Mouse (Mus musculus) myocyte (in vitro differentiated cells): ENCODE measurements at regions not wholly inside any gene's neighbourhood (a gene's known extent, or its start where the extent isn't known, plus 50 kb on each side); places are given as distances from the start of the nearest gene placed in this dataset.

Source experiments
- H3K27me3 ChIP-seq: one replicate; pipeline ENCODE4 v1.6.1; 2011; ENCODE audit not compliant: control insufficient read depth, insufficient read depth, insufficient read length
- H3K36me3 ChIP-seq: one replicate; pipeline ENCODE4 v1.6.1; 2011; ENCODE audit not compliant: control insufficient read depth, insufficient read depth
- H3K4me2 ChIP-seq: one replicate; pipeline ENCODE4 v1.6.1; 2011; ENCODE audit warnings: low read depth, control low read depth
- H3K4me3 ChIP-seq: one replicate; pipeline ENCODE4 v1.5.1; 2011; ENCODE audit warnings: mild to moderate bottlenecking, control low read depth, moderate library complexity
- H3K79me2 ChIP-seq: one replicate; pipeline ENCODE4 v1.6.1; 2011; ENCODE audit not compliant: control insufficient read depth, insufficient read depth
- H3ac ChIP-seq: one replicate; pipeline ENCODE4 v1.6.1; 2011; ENCODE audit not compliant: control insufficient read depth, insufficient read length
- CEBPB ChIP-seq: IDR thresholded peaks from 2 replicates; pipeline ENCODE4 v1.6.1; 2011; ENCODE audit warnings: mild to moderate bottlenecking, moderate library complexity; ENCODE audit not compliant: poor library complexity, insufficient read depth, severe bottlenecking
- E2F4 ChIP-seq: IDR thresholded peaks from one replicate; pipeline ENCODE4 v1.6.1; 2011; ENCODE audit warnings: mild to moderate bottlenecking, control low read depth, moderate library complexity; ENCODE audit not compliant: insufficient read depth
- MAX ChIP-seq: IDR thresholded peaks from one replicate; pipeline ENCODE4 v1.6.1; 2011; ENCODE audit warnings: low read depth, mild to moderate bottlenecking, control low read depth
- MYOD1 ChIP-seq, 3 experiments: IDR thresholded peaks; one replicate each; pipeline ENCODE4 v1.6.1; 2011; ENCODE audit warnings: control low read depth in 2 of 3, low read depth in 2 of 3, mild to moderate bottlenecking in 2 of 3, moderate library complexity in 1 of 3; ENCODE audit not compliant: insufficient read length in 2 of 3, control insufficient read depth in 1 of 3
- MYOG ChIP-seq, 3 experiments: IDR thresholded peaks; one replicate each; pipeline ENCODE4 v1.6.1; 2011; ENCODE audit warnings: control low read depth in 2 of 3, low read depth in 2 of 3, mild to moderate bottlenecking in 2 of 3; ENCODE audit not compliant: insufficient read length in 2 of 3, control insufficient read depth in 1 of 3, insufficient read depth in 1 of 3
- POLR2A ChIP-seq: IDR thresholded peaks from one replicate; pipeline ENCODE4 v1.6.1; 2011; ENCODE audit warnings: low read depth, mild to moderate bottlenecking, control low read depth, moderate library complexity; ENCODE audit not compliant: insufficient read length
- POLR2AphosphoS2 ChIP-seq: IDR thresholded peaks from one replicate; pipeline ENCODE4 v1.6.1; 2011; ENCODE audit warnings: low read depth, control low read depth; ENCODE audit not compliant: insufficient read length
- REST ChIP-seq: IDR thresholded peaks from one replicate; pipeline ENCODE4 v1.6.1; 2011; ENCODE audit warnings: mild to moderate bottlenecking, control low read depth, moderate library complexity; ENCODE audit not compliant: insufficient read depth, insufficient read length
- SRF ChIP-seq: IDR thresholded peaks from one replicate; pipeline ENCODE4 v1.6.1; 2011; ENCODE audit warnings: low read depth; ENCODE audit not compliant: control insufficient read depth, insufficient read length
- TCF12 ChIP-seq: IDR thresholded peaks from one replicate; pipeline ENCODE4 v1.6.1; 2011; ENCODE audit warnings: mild to moderate bottlenecking, control low read depth; ENCODE audit not compliant: poor library complexity, insufficient read depth, severe bottlenecking
- TCF3 ChIP-seq: IDR thresholded peaks from one replicate; pipeline ENCODE4 v1.6.1; 2011; ENCODE audit warnings: low read depth, control low read depth; ENCODE audit not compliant: insufficient read length
- USF1 ChIP-seq: IDR thresholded peaks from one replicate; pipeline ENCODE4 v1.6.1; 2011; ENCODE audit warnings: low read depth, mild to moderate bottlenecking, control low read depth, moderate library complexity

- no peak overlapping the region for H3ac ChIP-seq
- H3K79me2 ChIP-seq: no peaks in the 10 kb centered on the region
- H3K4me2 ChIP-seq: no peak overlapping the region
- TF ChIP-seq TCF3 (no peak), POLR2AphosphoS2 (no peak), MYOD1 (IDR thresholded peaks at IDR 0.05; ENCODE audit: control insufficient read depth in 1 of 3, insufficient read length in 2 of 3, low read depth in 2 of 3) (no peak), MYOG (IDR thresholded peaks at IDR 0.05; ENCODE audit: control insufficient read depth in 1 of 3, insufficient read depth in 1 of 3, insufficient read length in 2 of 3, low read depth in 2 of 3) (no peak), SRF (no peak), MAX (no peak), TCF12 (no peak), POLR2A (no peak), E2F4 (no peak), REST (no peak), USF1 (no peak), CEBPB (no peak)
- no peaks in the 10 kb centered on the region for H3K27me3 ChIP-seq
- H3K4me3 ChIP-seq: no peak overlapping the region
- no peaks in the 10 kb centered on the region for H3K36me3 ChIP-seq
Observed at GRCm38 (mm10) chr6:51114604-51115333, 317.7 kb upstream of the Nfe2l3 start.

DNA sequence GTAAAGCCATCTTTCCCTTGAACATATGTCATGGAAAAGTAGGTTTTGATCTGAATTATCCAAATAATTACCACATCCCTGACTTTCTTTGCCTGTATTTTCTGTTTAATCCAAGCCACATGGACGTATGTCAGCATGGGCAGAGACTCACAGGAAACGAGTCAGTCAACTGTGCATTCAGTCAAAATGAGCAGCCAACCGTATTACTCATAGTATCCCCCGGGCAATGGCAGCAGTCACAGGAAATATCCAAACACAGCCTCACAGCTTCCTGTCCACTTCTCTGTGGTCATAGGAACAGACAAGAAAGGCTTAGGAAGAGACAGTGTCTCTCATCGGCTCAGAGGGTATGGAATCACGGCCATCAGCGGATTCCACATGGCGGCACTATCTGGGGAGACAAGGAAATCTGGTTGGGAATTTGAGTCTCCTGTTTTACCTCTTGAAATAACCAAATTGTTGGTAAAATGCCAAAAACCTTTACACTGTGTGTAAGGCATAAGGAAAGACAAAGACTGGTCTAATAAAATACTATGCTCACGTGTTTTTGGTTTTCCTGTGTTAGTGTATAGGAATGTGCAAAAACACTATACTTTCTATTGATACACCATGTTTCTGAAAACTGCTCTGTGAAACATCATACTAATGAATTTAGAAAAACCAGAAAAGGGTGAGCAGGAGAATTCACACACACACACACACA, 313.5 kb upstream of the Nfe2l3 start:
- Histone ChIP-seq H3K27me3 (no peaks in the 10 kb centered on the region), H3K4me2 (no peak overlapping the region), H3K4me3 (no peak overlapping the region), H3K79me2 (no peaks in the 10 kb centered on the region), H3ac (no peak overlapping the region), H3K36me3 (no peaks in the 10 kb centered on the region)
- TF ChIP-seq USF1 (no peak), POLR2A (no peak), SRF (no peak), TCF3 (no peak), MYOG (IDR thresholded peaks at IDR 0.05; ENCODE audit: control insufficient read depth in 1 of 3, insufficient read depth in 1 of 3, insufficient read length in 2 of 3, low read depth in 2 of 3) (no peak)

DNA sequence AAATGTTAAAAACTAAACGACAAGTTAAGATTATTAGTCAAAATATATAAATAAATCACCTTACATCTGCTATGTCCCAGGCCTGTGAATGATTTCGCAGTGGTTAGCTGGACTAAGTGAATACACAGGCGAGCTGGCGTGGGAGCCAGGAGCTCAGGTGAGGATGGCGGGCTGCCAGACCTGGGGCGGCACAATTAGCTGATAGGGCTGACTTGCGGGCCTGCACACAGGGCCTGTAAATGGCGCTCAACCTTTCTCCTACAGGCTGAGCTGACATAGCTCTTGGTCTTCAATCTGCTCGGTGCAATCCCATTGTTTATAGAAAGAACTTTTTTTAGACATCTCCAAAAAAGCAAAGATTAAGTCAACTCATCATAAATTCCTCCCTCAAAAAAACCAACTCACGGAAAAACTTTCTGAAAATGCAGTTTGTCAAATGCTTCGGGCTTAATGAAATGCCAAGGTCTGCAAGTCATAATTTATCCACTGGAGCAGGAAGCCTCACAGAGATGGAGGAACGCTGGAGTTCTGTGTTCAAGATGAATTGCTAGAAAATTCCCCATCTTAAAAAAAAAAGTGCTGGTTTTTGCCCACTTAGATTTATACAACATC, 312.7 kb upstream of the Nfe2l3 start:
- TF ChIP-seq TCF12: no peak
- no peak for TF ChIP-seq MYOD1 (IDR thresholded peaks at IDR 0.05; ENCODE audit: control insufficient read depth in 1 of 3, insufficient read length in 2 of 3, low read depth in 2 of 3)
- TF ChIP-seq CEBPB: no peak
- TF ChIP-seq SRF: no peak
- no peak for TF ChIP-seq USF1
- no peak for TF ChIP-seq MAX
- TF ChIP-seq MYOG (IDR thresholded peaks at IDR 0.05; ENCODE audit: control insufficient read depth in 1 of 3, insufficient read depth in 1 of 3, insufficient read length in 2 of 3, low read depth in 2 of 3): no peak
- no peak for TF ChIP-seq POLR2A
- no peak for TF ChIP-seq POLR2AphosphoS2
- TF ChIP-seq REST: no peak
- TF ChIP-seq E2F4: no peak
- no peak for TF ChIP-seq TCF3
- no peaks in the 10 kb centered on the region for H3K79me2 ChIP-seq
- no peak overlapping the region for H3ac ChIP-seq
- no peaks in the 10 kb centered on the region for H3K36me3 ChIP-seq
- H3K4me2 ChIP-seq: no peak overlapping the region
- no peak overlapping the region for H3K4me3 ChIP-seq
- no peaks in the 10 kb centered on the region for H3K27me3 ChIP-seq

GRCm38 (mm10) chr6:51122941-51123340, 309.5 kb upstream of the Nfe2l3 start:
- no peak overlapping the region for H3K4me2 ChIP-seq
- H3ac ChIP-seq: no peak overlapping the region
- no peak overlapping the region for H3K4me3 ChIP-seq
- no peaks in the 10 kb centered on the region for H3K79me2 ChIP-seq
- no peaks in the 10 kb centered on the region for H3K36me3 ChIP-seq
- no peak for TF ChIP-seq USF1
- no peaks in the 10 kb centered on the region for H3K27me3 ChIP-seq

- Histone ChIP-seq H3K79me2 (no peaks in the 10 kb centered on the region), H3ac (no peak overlapping the region), H3K27me3 (no peaks in the 10 kb centered on the region), H3K36me3 (no peaks in the 10 kb centered on the region), H3K4me2 (no peak overlapping the region), H3K4me3 (no peak overlapping the region)
- TF ChIP-seq MYOG (IDR thresholded peaks at IDR 0.05; ENCODE audit: control insufficient read depth in 1 of 3, insufficient read depth in 1 of 3, insufficient read length in 2 of 3, low read depth in 2 of 3) (no peak), TCF12 (no peak)
Observed at GRCm38 (mm10) chr6:51127851-51128250, 304.6 kb upstream of the Nfe2l3 start.
